Mouse (Mus musculus) frontal cortex, postnatal 36 days (tissue): Measurements from ENCODE around the gene Surf1.

ENCODE experiments used
- DNase-seq, 2 experiments: peaks; one replicate each; pipeline ENCODE4 v3.0.0; 2022; ENCODE audit warnings: low spot score in 2 of 2

Surf1 gene

GRCm38 (mm10) chr2:26915927-26916728 lies at the start of gene Surf1, which contains the start of gene Surf2:
TSS of gene Surf1 (minus strand) at chr2:26916530.
TSS of gene Surf2 (plus strand) at chr2:26916367.
- DNase-seq, result peak; percentile 86 to 91

DNA sequence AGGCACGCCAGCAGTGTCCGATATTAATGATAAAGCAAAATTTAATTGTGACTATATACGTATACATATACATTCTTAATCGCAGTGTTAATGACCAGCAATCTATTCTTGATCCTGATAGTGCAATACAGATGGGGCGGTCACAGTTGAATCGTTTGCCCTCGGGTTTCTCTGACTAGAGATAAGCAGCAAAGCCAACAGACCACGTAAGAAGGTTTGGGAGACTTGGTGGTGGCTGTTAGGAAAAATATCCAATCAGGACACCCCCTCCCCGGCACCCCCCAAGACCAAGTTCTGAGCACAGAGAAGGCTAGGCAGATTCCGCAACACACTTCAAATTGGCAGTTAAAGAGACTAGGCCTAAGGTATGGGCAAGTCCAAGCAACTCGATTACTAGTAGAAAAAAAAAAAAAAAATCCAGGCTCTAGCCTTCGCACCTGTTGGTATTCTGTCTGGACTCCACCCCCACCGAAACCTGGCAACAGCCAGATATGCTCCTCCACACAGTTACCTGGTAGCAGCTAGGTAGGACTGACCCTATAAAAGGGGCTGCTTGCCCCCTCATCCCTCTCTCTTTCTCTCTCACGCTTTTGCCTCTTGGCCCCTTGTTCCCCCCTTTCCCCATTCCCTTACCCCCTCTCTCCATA lies 48.5 kb upstream of the Surf1 start:
- DNase-seq, result no peak

DNA sequence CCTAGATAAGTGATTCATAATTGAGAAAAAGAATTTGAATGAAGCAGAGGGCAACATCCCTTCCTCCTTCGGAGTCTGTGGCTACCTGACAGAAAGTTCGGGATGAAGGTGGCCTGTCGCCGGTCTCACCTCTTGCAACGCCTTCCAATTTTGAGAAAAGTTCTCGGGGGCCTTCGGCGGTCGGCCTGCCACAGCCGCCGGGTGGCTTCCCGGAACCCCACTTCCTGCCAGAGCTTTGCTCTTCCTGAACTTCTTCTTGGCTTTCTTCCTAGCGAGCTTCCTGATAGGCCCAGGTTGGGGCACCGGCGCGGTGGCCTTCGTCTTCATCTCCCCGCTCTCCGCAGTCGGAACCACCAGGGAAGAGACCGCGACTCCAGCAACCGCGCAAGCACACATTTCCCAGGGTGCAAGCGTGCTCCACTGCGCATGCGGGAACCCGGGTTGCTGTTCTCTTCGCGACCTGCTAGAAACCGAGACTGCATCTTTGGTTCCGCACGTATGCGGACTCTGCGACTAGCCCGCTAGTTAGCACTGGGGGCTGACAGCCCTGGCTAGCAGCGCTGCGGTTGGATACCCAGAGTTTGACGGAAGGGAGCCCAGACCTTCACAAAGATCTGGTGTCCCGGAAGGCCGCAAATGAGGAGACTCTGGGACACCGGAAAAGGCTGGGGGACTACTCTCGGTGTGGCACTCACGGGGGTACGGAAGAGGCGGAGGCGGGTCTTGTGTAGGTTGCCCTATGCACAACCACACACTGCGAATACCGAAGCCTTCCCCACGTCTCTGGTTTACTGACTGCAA lies 47.8 kb upstream of the Surf1 start, which contains the start of gene Rexo4:
Gene Rexo4 (minus strand): TSS at position 464 of the 801 bp plus-strand sequence.
- peak; percentile 97 for DNase-seq

GRCm38 (mm10) chr2:26960756-26961155 lies 44.4 kb upstream of the Surf1 start:
- DNase-seq, result no peak

- DNase-seq, result no peak
Measured at GRCm38 (mm10) chr2:26957488-26957859, 41.1 kb upstream of the Surf1 start.

DNA sequence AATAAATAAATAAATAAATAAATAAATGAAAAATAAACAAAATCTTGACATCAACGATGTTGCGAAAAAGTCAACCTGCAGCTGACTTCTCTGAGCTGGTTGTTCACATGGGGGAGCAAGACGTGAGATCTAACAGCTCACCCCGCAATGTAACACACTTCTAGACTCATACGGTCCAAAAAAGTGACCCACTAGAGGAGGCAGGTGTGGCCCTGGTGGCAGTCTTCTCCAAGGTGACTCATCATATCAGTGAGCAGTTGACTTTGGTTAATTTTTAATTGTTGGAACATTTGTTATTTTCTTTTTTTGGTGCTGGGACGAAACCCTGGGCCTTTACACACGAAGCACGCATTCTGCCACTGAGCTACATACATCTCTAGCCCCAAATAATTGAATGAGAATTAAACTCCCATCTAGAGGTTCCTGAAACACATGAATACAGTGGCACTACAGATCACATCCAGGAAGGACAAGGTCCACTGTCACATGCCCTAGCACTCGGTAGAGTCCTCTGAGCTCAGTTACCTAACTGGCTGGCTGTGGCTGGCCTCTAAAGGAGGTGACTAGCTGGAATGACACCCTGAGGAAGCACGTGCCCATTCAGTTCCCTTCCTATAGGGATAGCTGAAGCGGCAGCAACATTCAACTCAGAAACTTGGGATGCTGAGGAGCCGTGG lies 40.6 kb upstream of the Surf1 start:
- DNase-seq, result no peak

- no peak for DNase-seq
Measured at GRCm38 (mm10) chr2:26954735-26955395, 38.5 kb upstream of the Surf1 start.

DNA sequence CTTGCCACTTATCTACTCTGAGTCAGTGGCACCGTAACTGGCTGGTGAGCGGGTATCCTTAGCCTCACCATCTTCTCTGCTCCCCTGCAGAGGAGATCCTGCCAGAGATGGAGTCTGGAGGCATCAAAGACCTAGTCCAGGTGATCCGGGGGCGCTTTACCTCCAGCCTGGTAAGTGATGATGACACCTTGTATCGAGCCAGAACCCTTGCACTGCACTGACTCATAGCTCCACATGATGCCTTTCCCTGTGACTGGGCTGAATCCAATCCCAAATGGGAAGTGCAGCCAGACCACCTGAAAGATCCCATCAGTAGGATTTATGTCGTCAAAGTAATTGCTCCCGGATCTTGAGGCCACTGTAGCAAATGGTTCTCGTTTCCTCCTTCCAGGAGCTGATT lies 36.5 kb upstream of the Surf1 start:
- DNase-seq, result no peak

DNA sequence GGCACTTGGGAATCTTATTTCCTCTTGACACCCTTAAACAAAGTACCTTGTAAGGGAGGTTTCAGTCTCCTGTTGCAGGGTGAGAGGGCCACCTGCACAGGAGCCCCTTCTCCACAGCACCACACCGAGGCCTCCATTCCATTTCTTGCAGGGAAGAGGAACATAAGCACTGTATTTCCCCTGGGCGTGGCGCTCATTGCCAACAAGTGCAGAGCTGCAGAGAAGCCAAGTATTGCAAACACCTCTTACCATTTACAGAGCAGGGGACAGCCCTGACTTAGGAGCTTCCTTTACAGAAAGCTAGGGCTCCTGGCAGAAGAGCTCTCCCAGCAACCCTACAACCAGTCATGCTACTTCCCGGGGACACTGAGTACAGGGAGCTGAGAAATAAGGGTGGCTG lies 35.9 kb upstream of the Surf1 start:
- DNase-seq, result no peak

DNA sequence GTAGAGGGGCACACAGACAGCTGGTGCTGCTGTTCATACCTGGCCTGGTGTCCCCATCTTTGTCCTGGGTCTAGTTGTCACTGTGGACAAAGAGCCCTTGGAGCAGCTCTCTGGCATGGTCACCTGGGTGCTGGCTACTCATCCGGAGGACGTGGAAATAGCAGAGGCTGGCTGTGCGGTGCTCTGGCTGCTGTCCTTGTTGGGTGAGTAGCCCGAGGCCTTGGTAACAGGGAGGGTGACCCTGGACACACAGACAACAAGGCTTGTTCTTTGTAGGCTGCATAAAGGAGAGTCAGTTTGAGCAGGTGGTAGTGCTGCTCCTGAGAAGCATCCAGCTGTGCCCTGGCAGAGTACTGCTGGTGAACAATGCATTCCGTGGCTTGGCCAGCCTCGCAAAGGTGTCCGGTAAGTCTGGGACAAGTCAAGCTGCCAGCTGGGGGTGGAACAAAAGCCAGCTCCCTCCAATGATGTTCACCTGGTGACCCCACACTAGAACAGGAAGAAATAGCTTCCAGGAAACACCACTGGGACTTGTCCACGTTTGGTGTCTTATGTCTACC lies 35.1 kb upstream of the Surf1 start:
- DNase-seq, result no peak

GRCm38 (mm10) chr2:26950411-26950810 lies 34.1 kb upstream of the Surf1 start:
- no peak for DNase-seq

DNA sequence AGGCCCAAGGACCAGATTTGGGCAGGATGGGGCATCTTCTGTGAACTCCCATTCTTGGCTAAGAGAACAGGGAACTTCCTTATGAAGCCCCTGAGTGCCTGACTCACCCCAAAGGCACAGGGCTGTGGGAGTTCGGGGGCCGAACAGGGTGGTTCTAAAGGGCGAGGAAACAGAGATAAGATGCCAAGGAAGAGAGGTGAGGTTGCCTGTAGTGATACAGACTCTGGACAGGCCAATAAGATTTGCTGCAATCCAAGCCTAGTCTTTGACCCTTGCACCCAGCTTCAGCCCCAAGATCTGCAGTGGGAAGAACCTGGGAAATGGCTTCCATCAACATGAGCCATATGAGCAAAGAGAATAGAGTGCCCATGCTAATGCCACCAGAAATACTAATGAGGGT lies 26.9 kb upstream of the Surf1 start:
- DNase-seq, result no peak

DNA sequence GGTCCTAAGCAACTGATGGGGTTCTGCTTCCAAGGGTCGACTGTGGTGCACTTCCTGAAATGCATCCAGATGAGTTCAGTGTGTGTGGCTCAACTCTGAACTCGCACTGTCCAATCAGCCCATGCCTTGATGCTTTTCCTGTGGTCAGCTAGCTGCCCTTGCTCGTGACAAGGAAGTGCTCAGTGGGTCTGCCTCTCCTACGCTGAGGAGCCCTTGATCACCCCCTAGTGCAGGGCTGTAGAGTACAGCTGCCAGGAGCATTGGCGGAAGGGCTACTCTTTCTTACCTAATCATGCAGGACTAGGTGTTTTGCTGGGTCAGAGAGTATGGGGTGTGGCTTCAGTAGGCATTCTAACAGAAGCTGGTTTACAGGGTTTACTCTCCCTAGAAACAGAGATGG lies 25.2 kb upstream of the Surf1 start:
- DNase-seq, result no peak

- no peak for DNase-seq
Measured at GRCm38 (mm10) chr2:26936425-26936824, 20.1 kb upstream of the Surf1 start.

- no peak for DNase-seq
Measured at GRCm38 (mm10) chr2:26935286-26935685, 19.0 kb upstream of the Surf1 start.

GRCm38 (mm10) chr2:26933304-26934055 lies 17.1 kb upstream of the Surf1 start, which contains the start of the genes Surf4 and Stkld1:
TSS of gene Surf4 (minus strand) at chr2:26933928.
TSS of gene Stkld1 (plus strand) at chr2:26934047.
- peak; percentile 88 to 94 for DNase-seq

- peak in 1 of 2 experiments; percentile 33 for DNase-seq
Measured at GRCm38 (mm10) chr2:26932473-26933303, 16.4 kb upstream of the Surf1 start.

DNA sequence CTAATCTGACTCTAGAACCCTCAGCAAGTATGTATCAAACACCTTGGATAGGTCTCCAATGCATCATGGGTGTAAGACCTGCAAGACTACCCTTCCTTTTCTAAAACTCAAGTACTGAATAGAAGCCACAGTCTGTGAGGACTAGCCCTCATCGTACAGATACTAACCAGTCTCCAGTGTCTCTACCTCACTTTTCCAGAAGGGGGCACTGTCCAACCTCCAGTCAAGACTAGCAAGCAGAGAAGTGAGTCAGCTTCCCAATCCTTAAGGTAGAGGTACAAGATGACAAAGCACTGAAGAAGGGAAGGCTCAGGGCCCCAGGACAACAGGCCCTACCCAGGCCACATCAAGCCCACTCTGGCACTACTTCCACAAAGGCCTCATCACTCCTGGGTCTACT lies 14.1 kb upstream of the Surf1 start:
- peak; percentile 64 to 81 for DNase-seq
